Mouse (Mus musculus) erythroblast, adult 5-6 weeks (primary cell): ENCODE measurements around the gene Nav2. TPM values are rescaled to one million over a fixed set of nuclear protein-coding genes. Genes with fewer than 3 reads are reported as not detected.

Experiments
- ATAC-seq: replicated peaks from 2 replicates; pipeline ENCODE4 v1.8.0; 2016; ENCODE audit warnings: moderate number of reproducible peaks, mild to moderate bottlenecking, moderate TSS enrichment, inconsistent platforms; ENCODE audit not compliant: poor library complexity, low FRiP score, severe bottlenecking
- total RNA-seq, 2 experiments: library from RNA; stranded (forward) in 1 of 2; stranded (reverse) in 1 of 2; fragments of 150-400 nt in 1 of 2; fragments of 200-764, 138-1000 nt in 1 of 2; gene quantifications; 2 replicates each; pipeline versions ENCODE4 v1.2.3 to v1.2.4; 2015 to 2017; ENCODE audit warnings: low replicate concordance in 2 of 2

The Nav2 gene
- total RNA-seq, 2 experiments from 2014 or later, result 1.9 to 4.6 TPM

GRCm38 (mm10) chr7:49637281-49637680, 728.8 kb downstream of the Nav2 start:
- no peak for ATAC-seq

- ATAC-seq, result no peak
Observed at GRCm38 (mm10) chr7:49637851-49638663, 729.5 kb downstream of the Nav2 start.

- ATAC-seq, result no peak
Observed at GRCm38 (mm10) chr7:49638941-49639776, 730.6 kb downstream of the Nav2 start.

- ATAC-seq, result no peak
Observed at GRCm38 (mm10) chr7:49639864-49640708, 731.6 kb downstream of the Nav2 start.

GRCm38 (mm10) chr7:49640709-49641305, 732.3 kb downstream of the Nav2 start:
- no peak for ATAC-seq

Other genes with a start within 250 kb of the Nav2 start
- 11.7 and 21.1 TPM in 2 replicates for gene Zdhhc13, start 119.7 kb upstream of the Nav2 start, total RNA-seq (2015; ENCODE audit: low replicate concordance)
- gene Zdhhc13, start 119.7 kb upstream of the Nav2 start, total RNA-seq (2017; ENCODE audit: low replicate concordance), result 6.0 and 10.0 TPM in 2 replicates
- gene Csrp3, start 60.7 kb upstream of the Nav2 start, total RNA-seq (2015; ENCODE audit: low replicate concordance), result 6.7 and 11.0 TPM in 2 replicates
- gene Csrp3, start 60.7 kb upstream of the Nav2 start, total RNA-seq (2017; ENCODE audit: low replicate concordance), result 3.0 TPM in 1 of 2 replicates, not detected in the other
- 71.3 and 75.9 TPM in 2 replicates for gene E2f8, start 27.1 kb upstream of the Nav2 start, total RNA-seq (2015; ENCODE audit: low replicate concordance)
- 68.2 and 121 TPM in 2 replicates for gene E2f8, start 27.1 kb upstream of the Nav2 start, total RNA-seq (2017; ENCODE audit: low replicate concordance)